Mouse (Mus musculus): ENCODE data around the gene Ptprf. TPM values are rescaled to one million over a fixed set of nuclear protein-coding genes. Genes with fewer than 3 reads are reported as not detected.
A peak's percentile ranks its signal among the peaks of the same experiment; 100 is the strongest.

Gene Ptprf
- polyA plus RNA-seq, 1 experiment from 2014 or later = 79.8 TPM

- Histone ChIP-seq H3K4me3 (no peak overlapping the region), H3K9me3 (no peaks in the 10 kb centered on the region), H3K4me2 (no peak overlapping the region), H3K27ac (no peak overlapping the region), H3K27me3 (no peaks in the 10 kb centered on the region), H3K4me1 (no peaks in the 10 kb centered on the region), H3K36me3 (no peaks in the 10 kb centered on the region), H3K9ac (no peak overlapping the region)
- 26% methylated on average over 3 of the region's 3 CpGs for WGBS
- no peak for ATAC-seq (ENCODE audit: insufficient number of reproducible peaks, insufficient read depth, low FRiP score, low TSS enrichment, low read depth)
These were observed 92.6 kb downstream of the Ptprf start for GRCm38 (mm10) chr4:118198606-118199005.

GRCm38 (mm10) chr4:118196185-118196584 is 95.0 kb downstream of the Ptprf start:
- H3K4me3 ChIP-seq = no peak overlapping the region
- ATAC-seq (ENCODE audit: insufficient number of reproducible peaks, insufficient read depth, low FRiP score, low TSS enrichment, low read depth) = no peak
- H3K4me1 ChIP-seq = no peaks in the 10 kb centered on the region
- no peak overlapping the region for H3K4me2 ChIP-seq
- H3K36me3 ChIP-seq = no peaks in the 10 kb centered on the region
- no peak overlapping the region for H3K9ac ChIP-seq
- H3K9me3 ChIP-seq = no peaks in the 10 kb centered on the region
- 69% methylated on average over 10 of the region's 10 CpGs for WGBS
- H3K27me3 ChIP-seq = no peaks in the 10 kb centered on the region
- no peak overlapping the region for H3K27ac ChIP-seq

GRCm38 (mm10) chr4:118180301-118181080 is 110.7 kb downstream of the Ptprf start:
- Histone ChIP-seq H3K9ac (peak overlapping the region; percentile 77), H3K9me3 (no peaks in the 10 kb centered on the region), H3K27ac (peak overlapping the region; percentile 95), H3K4me2 (peak overlapping the region; percentile 82), H3K4me1 (peaks cover 15% of the 10 kb centered on the region), H3K4me3 (peak overlapping the region; percentile 75), H3K27me3 (no peaks in the 10 kb centered on the region), H3K36me3 (peaks cover 19% of the 10 kb centered on the region)
- ATAC-seq (ENCODE audit: insufficient number of reproducible peaks, insufficient read depth, low FRiP score, low TSS enrichment, low read depth) = no peak
- 13% methylated on average over 17 of the region's 17 CpGs for WGBS

GRCm38 (mm10) chr4:118179467-118180300 is 111.5 kb downstream of the Ptprf start, which contains the start of gene Kdm4a:
Gene Kdm4a (minus strand): TSS chr4:118180043.
- Histone ChIP-seq H3K4me1 (peaks cover 15% of the 10 kb centered on the region), H3K4me2 (peak within 1 kb of the TSS; percentile 82), H3K4me3 (peak within 1 kb of the TSS; percentile 75), H3K27ac (peak within 1 kb of the TSS; percentile 95), H3K9ac (peak within 1 kb of the TSS; percentile 87), H3K9me3 (no peaks in the 10 kb centered on the region), H3K36me3 (peaks cover 27% of the 10 kb centered on the region), H3K27me3 (no peaks in the 10 kb centered on the region)
- under 1% methylated on average over 38 of the region's 38 CpGs for whole genome bisulfite sequencing
- ATAC-seq (ENCODE audit: insufficient number of reproducible peaks, insufficient read depth, low FRiP score, low TSS enrichment, low read depth) = peak; percentile 100

- Histone ChIP-seq H3K4me2 (peak overlapping the region; percentile 82), H3K27me3 (no peaks in the 10 kb centered on the region), H3K27ac (peak overlapping the region; percentile 95), H3K4me3 (peak overlapping the region; percentile 75), H3K36me3 (peaks cover 33% of the 10 kb centered on the region), H3K4me1 (peaks cover 15% of the 10 kb centered on the region), H3K9ac (peak overlapping the region; percentile 87), H3K9me3 (no peaks in the 10 kb centered on the region)
- ATAC-seq (ENCODE audit: insufficient number of reproducible peaks, insufficient read depth, low FRiP score, low TSS enrichment, low read depth) = no peak
- 1% methylated on average over 12 of the region's 12 CpGs for WGBS
These were observed 112.2 kb downstream of the Ptprf start for GRCm38 (mm10) chr4:118178952-118179466.

- Histone ChIP-seq H3K9me3 (no peaks in the 10 kb centered on the region), H3K27ac (no peak overlapping the region), H3K9ac (no peak overlapping the region), H3K4me2 (no peak overlapping the region), H3K27me3 (no peaks in the 10 kb centered on the region), H3K4me3 (no peak overlapping the region), H3K4me1 (no peaks in the 10 kb centered on the region), H3K36me3 (peaks cover 98% of the 10 kb centered on the region)
- ATAC-seq (ENCODE audit: insufficient number of reproducible peaks, insufficient read depth, low FRiP score, low TSS enrichment, low read depth) = no peak
- WGBS = 95% methylated on average over 12 of the region's 12 CpGs
These were observed 118.7 kb downstream of the Ptprf start for GRCm38 (mm10) chr4:118172461-118172860.

- WGBS = 88% methylated on average over 9 of the region's 9 CpGs
- Histone ChIP-seq H3K27ac (no peak overlapping the region), H3K4me2 (no peak overlapping the region), H3K9me3 (no peaks in the 10 kb centered on the region), H3K9ac (no peak overlapping the region), H3K27me3 (no peaks in the 10 kb centered on the region), H3K36me3 (peaks cover 99% of the 10 kb centered on the region), H3K4me3 (no peak overlapping the region), H3K4me1 (no peaks in the 10 kb centered on the region)
- ATAC-seq (ENCODE audit: insufficient number of reproducible peaks, insufficient read depth, low FRiP score, low TSS enrichment, low read depth) = no peak
These were observed 120.2 kb downstream of the Ptprf start for GRCm38 (mm10) chr4:118171006-118171405.

- Histone ChIP-seq H3K9ac (no peak overlapping the region), H3K9me3 (no peaks in the 10 kb centered on the region), H3K27me3 (no peaks in the 10 kb centered on the region), H3K4me1 (no peaks in the 10 kb centered on the region), H3K27ac (no peak overlapping the region), H3K36me3 (peaks cover 93% of the 10 kb centered on the region), H3K4me2 (no peak overlapping the region), H3K4me3 (no peak overlapping the region)
- no peak for ATAC-seq (ENCODE audit: insufficient number of reproducible peaks, insufficient read depth, low FRiP score, low TSS enrichment, low read depth)
- WGBS = 95% methylated on average over 12 of the region's 12 CpGs
These were observed 129.1 kb downstream of the Ptprf start for GRCm38 (mm10) chr4:118162123-118162522.

Small RNA genes lying within 50 kb of the gene (microRNA-seq; reads per million reads assigned to microRNA genes)
- gene Mir7226 = 1.3 reads per million

Other genes with a start within 250 kb of the Ptprf start
- gene St3gal3, start 156.5 kb downstream of the Ptprf start, polyA plus RNA-seq (2015; fragmentation: Nextera tagmentation; extraction: Ambion mirVana) = 9.8 and 10.0 TPM in 2 replicates
- 55.0 and 56.9 TPM in 2 replicates for gene Kdm4a, start 111.4 kb downstream of the Ptprf start, polyA plus RNA-seq (2015; fragmentation: Nextera tagmentation; extraction: Ambion mirVana)
- gene Szt2, start 117.9 kb upstream of the Ptprf start, polyA plus RNA-seq (2015; fragmentation: Nextera tagmentation; extraction: Ambion mirVana) = 9.9 and 10.3 TPM in 2 replicates
- gene Med8, start 117.9 kb upstream of the Ptprf start, polyA plus RNA-seq (2015; fragmentation: Nextera tagmentation; extraction: Ambion mirVana) = 111 and 115 TPM in 2 replicates
- gene Elovl1, start 136.7 kb upstream of the Ptprf start, polyA plus RNA-seq (2015; fragmentation: Nextera tagmentation; extraction: Ambion mirVana) = 55.7 and 62.8 TPM in 2 replicates
- 225 and 247 TPM in 2 replicates for gene Cdc20, start 145.9 kb upstream of the Ptprf start, polyA plus RNA-seq (2015; fragmentation: Nextera tagmentation; extraction: Ambion mirVana)
- gene Mpl, start 166.1 kb upstream of the Ptprf start, polyA plus RNA-seq (2015; fragmentation: Nextera tagmentation; extraction: Ambion mirVana) = 0.54 and 1.1 TPM in 2 replicates
- gene Tie1, start 198.7 kb upstream of the Ptprf start, polyA plus RNA-seq (2015; fragmentation: Nextera tagmentation; extraction: Ambion mirVana) = 19.4 and 19.6 TPM in 2 replicates
- 4.1 and 5.0 TPM in 2 replicates for gene 2610528J11Rik, start 235.6 kb upstream of the Ptprf start, polyA plus RNA-seq (2015; fragmentation: Nextera tagmentation; extraction: Ambion mirVana)

Measured in embryonic facial prominence, embryonic 13.5 days (tissue).